Mouse (Mus musculus): ENCODE measurements around the gene Fam193a. TPM values are rescaled to one million over a fixed set of nuclear protein-coding genes. Genes with fewer than 3 reads are reported as not detected.

The Fam193a gene
- total and polyA plus RNA-seq, 3 experiments: 17.4 to 74.9 (median 24.3) TPM

DNA sequence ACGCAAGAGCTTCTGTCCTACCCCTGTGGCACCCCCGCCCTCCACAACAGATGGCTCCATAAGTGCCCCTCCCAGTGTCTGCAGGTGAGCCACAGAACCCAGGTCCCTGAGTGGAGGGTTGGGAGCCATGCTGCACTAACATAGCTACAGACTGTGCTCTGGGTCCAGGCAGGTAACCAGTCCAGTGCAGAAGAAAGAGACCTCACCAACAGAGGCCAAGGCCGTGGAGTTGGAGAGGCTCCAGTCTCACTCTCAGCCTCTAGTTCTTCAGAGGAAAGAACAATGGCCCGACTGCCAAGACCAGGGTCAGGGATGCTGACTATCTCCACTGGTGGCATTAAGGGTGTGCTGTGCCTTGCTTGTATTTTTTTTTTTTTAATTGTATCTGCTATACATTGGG is 91.6 kb downstream of the Fam193a start:
- no peak for ATAC-seq (ENCODE audit: extremely low read depth, insufficient number of reproducible peaks, low FRiP score, poor library complexity, severe bottlenecking)
- Histone ChIP-seq H3K36me3 (replicated peaks) (peaks cover 92% of the 10 kb centered on the region), H3K4me1 (ENCODE audit: insufficient read depth, low read depth, low read length) (peaks cover 4% of the 10 kb centered on the region; the same call in 1 of the 2 replicates), H3K27me3 (ENCODE audit: insufficient read depth, low read length) (no peaks in the 10 kb centered on the region), H3K9me3 (replicated peaks) (no peaks in the 10 kb centered on the region), H3K4me3 (ENCODE audit: low read depth, low read length) (no peak overlapping the region)
- no peak for DNase-seq (ENCODE audit: low spot score)
- TF ChIP-seq GATA2 (IDR thresholded peaks at IDR 0.05; ENCODE audit: borderline replicate concordance, low read depth, low read length): no peak
- TF ChIP-seq TAL1 (conservative IDR thresholded peaks at IDR 0.05; ENCODE audit: low read depth, low read length): no peak
- TF ChIP-seq POLR2AphosphoS5 (IDR thresholded peaks at IDR 0.05; ENCODE audit: insufficient replicate concordance, low read depth, low read length): no peak
- TF ChIP-seq GATA1 (IDR thresholded peaks at IDR 0.05; ENCODE audit: borderline replicate concordance, low read length): no peak
- TF ChIP-seq CTCF (IDR thresholded peaks at IDR 0.05; ENCODE audit: low read depth, low read length): no peak

DNA sequence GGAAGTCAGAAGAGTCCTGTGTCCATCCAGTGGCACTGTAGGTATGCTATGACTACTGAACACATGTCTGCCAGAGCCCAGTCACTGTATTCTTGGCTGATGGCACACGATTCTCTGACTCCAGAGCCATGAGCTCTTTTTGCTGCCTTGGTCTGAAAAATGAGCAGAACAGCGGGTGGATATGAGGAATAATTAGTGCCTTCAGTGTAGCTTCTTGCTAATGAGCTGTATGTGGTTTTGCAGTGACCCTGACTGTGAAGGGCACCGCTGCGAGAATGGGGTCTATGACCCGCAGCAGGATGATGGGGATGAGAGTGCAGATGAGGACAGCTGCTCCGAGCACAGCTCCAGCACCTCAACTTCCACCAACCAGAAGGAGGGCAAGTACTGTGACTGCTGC is 92.1 kb downstream of the Fam193a start:
- peaks cover 9% of the 10 kb centered on the region; the same call in 1 of the 2 replicates for H3K4me1 ChIP-seq (ENCODE audit: insufficient read depth, low read depth, low read length)
- no peak for ATAC-seq (ENCODE audit: extremely low read depth, insufficient number of reproducible peaks, low FRiP score, poor library complexity, severe bottlenecking)
- TF ChIP-seq TAL1 (conservative IDR thresholded peaks at IDR 0.05; ENCODE audit: low read depth, low read length) (no peak), CTCF (IDR thresholded peaks at IDR 0.05; ENCODE audit: low read depth, low read length) (no peak), POLR2AphosphoS5 (IDR thresholded peaks at IDR 0.05; ENCODE audit: insufficient replicate concordance, low read depth, low read length) (no peak), GATA2 (IDR thresholded peaks at IDR 0.05; ENCODE audit: borderline replicate concordance, low read depth, low read length) (no peak), GATA1 (IDR thresholded peaks at IDR 0.05; ENCODE audit: borderline replicate concordance, low read length) (no peak)
- H3K4me3 ChIP-seq (ENCODE audit: low read depth, low read length): no peak overlapping the region
- DNase-seq (ENCODE audit: low spot score): no peak
- H3K27me3 ChIP-seq (ENCODE audit: insufficient read depth, low read length): no peaks in the 10 kb centered on the region
- no peaks in the 10 kb centered on the region for H3K9me3 ChIP-seq (replicated peaks)
- peaks cover 93% of the 10 kb centered on the region for H3K36me3 ChIP-seq (replicated peaks)

DNA sequence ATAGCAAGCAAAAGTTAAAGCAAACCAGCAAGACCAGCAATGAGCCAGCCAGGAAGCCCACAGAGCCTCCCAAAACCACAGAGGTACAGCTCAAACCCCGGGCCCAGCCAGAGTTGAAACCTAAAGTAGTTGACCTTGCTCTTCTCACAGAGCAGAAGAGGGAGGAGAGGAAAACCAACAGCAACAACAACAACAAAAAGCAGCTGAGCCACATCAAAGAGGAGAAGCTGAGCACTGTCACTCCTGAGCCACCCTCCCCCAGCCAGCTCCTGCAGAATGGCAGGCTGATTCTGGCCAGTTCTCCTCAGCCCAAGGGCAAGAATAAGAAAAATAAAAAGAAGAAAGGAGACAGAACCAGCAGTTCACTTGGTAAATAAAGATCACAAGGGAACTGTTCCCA is 96.3 kb downstream of the Fam193a start:
- DNase-seq (ENCODE audit: low spot score): no peak
- Histone ChIP-seq H3K4me3 (ENCODE audit: low read depth, low read length) (no peak overlapping the region), H3K4me1 (ENCODE audit: insufficient read depth, low read depth, low read length) (peaks cover 34% of the 10 kb centered on the region), H3K9me3 (replicated peaks) (no peaks in the 10 kb centered on the region), H3K36me3 (replicated peaks) (peaks cover 72% of the 10 kb centered on the region), H3K27me3 (ENCODE audit: insufficient read depth, low read length) (no peaks in the 10 kb centered on the region)
- ATAC-seq (ENCODE audit: extremely low read depth, insufficient number of reproducible peaks, low FRiP score, poor library complexity, severe bottlenecking): no peak
- TF ChIP-seq TAL1 (conservative IDR thresholded peaks at IDR 0.05; ENCODE audit: low read depth, low read length): no peak
- TF ChIP-seq CTCF (IDR thresholded peaks at IDR 0.05; ENCODE audit: low read depth, low read length): no peak
- TF ChIP-seq POLR2AphosphoS5 (IDR thresholded peaks at IDR 0.05; ENCODE audit: insufficient replicate concordance, low read depth, low read length): no peak
- TF ChIP-seq GATA1 (IDR thresholded peaks at IDR 0.05; ENCODE audit: borderline replicate concordance, low read length): no peak
- no peak for TF ChIP-seq GATA2 (IDR thresholded peaks at IDR 0.05; ENCODE audit: borderline replicate concordance, low read depth, low read length)

DNA sequence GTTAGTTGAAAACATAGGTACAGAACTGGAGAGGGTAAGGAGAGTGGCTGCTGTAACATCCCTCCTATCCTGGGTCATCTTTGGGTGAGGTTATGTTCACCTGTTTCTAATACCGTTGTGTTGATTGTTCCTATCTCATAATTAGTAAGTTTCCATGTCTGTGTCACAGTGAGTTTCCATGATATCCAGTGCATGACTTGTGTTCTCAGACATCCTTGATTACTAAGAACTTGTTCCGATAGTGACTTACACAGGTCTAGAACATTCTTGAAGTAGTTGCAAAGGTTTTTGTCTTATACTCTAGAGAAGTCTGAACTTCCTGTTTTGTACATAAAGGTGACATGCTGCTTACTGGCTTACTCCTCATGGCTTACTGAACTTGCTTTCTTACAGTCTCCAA is 96.9 kb downstream of the Fam193a start:
- Histone ChIP-seq H3K36me3 (replicated peaks) (peaks cover 70% of the 10 kb centered on the region), H3K9me3 (replicated peaks) (no peaks in the 10 kb centered on the region), H3K27me3 (ENCODE audit: insufficient read depth, low read length) (no peaks in the 10 kb centered on the region), H3K4me3 (ENCODE audit: low read depth, low read length) (no peak overlapping the region), H3K4me1 (ENCODE audit: insufficient read depth, low read depth, low read length) (peaks cover 34% of the 10 kb centered on the region)
- TF ChIP-seq GATA1 (IDR thresholded peaks at IDR 0.05; ENCODE audit: borderline replicate concordance, low read length) (no peak), POLR2AphosphoS5 (IDR thresholded peaks at IDR 0.05; ENCODE audit: insufficient replicate concordance, low read depth, low read length) (no peak), GATA2 (IDR thresholded peaks at IDR 0.05; ENCODE audit: borderline replicate concordance, low read depth, low read length) (no peak), CTCF (IDR thresholded peaks at IDR 0.05; ENCODE audit: low read depth, low read length) (no peak), TAL1 (conservative IDR thresholded peaks at IDR 0.05; ENCODE audit: low read depth, low read length) (no peak)
- DNase-seq (ENCODE audit: low spot score) (no peak), ATAC-seq (ENCODE audit: extremely low read depth, insufficient number of reproducible peaks, low FRiP score, poor library complexity, severe bottlenecking) (no peak)

DNA sequence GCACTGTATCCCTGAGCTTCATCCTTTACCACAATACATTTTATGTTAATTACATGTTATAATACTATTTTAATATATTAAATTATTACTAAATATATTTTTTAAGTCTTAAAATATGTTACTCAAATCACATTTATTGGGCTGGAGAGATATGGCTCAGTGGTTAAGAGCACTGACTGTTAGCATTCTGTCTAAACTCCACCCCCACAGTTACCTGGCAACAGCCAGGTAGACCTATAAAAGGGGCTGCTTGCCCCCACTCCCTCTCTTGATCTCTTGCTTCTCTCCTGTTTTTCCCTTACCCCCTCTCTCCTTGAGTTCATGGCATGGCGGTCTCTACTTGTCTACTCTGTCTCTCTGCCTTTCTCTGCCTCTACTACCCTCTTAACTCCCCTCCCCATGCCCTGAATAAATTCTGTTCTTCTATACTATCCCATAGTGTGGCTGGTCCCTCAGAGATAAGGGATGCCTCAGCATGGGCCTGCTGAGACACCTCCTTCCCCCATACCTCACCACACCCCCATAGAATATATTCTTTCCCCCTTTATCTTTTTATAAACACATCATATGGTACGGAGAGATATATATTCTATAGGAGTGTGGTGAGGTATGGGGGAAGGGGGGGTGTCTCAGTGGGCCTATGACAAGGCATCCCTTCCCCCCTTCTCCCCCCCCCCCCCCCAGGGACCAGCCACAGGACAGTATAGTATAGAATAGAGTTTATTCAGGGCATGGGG is 98.5 kb downstream of the Fam193a start:
- TF ChIP-seq TAL1 (conservative IDR thresholded peaks at IDR 0.05; ENCODE audit: low read depth, low read length): peak; percentile 44; the same call in 1 of the 2 replicates
- TF ChIP-seq GATA2 (IDR thresholded peaks at IDR 0.05; ENCODE audit: borderline replicate concordance, low read depth, low read length): no peak
- no peak overlapping the region for H3K4me3 ChIP-seq (ENCODE audit: low read depth, low read length)
- ATAC-seq (ENCODE audit: extremely low read depth, insufficient number of reproducible peaks, low FRiP score, poor library complexity, severe bottlenecking): peak; percentile 49
- no peaks in the 10 kb centered on the region for H3K27me3 ChIP-seq (ENCODE audit: insufficient read depth, low read length)
- no peaks in the 10 kb centered on the region for H3K9me3 ChIP-seq (replicated peaks)
- DNase-seq (ENCODE audit: low spot score): no peak
- H3K4me1 ChIP-seq (ENCODE audit: insufficient read depth, low read depth, low read length): peaks cover 34% of the 10 kb centered on the region
- H3K36me3 ChIP-seq (replicated peaks): peaks cover 67% of the 10 kb centered on the region

DNA sequence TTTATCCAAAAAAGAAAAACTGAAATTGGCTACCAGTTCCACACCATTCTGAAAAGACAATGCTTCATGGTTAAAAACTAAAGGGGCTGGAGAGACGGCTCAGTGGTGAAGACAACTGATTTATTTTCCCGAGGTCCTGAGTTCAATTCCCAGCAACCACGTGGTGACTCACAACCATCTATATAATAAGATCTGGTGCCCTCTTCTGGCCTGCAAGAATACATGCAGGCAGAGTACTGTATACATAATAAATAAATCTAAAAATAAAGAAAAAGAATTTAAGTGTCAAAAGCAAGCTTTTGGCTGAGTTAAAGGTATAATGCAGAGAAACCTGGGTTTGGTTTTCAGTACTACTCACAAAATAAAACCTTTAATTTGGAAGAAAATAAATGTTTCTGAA is 111.2 kb downstream of the Fam193a start:
- DNase-seq (ENCODE audit: low spot score) (no peak), ATAC-seq (ENCODE audit: extremely low read depth, insufficient number of reproducible peaks, low FRiP score, poor library complexity, severe bottlenecking) (no peak)

More for the DNA sequence above, 111.2 kb downstream of the Fam193a start:
- Histone ChIP-seq H3K4me3 (ENCODE audit: low read depth, low read length) (no peak overlapping the region), H3K36me3 (replicated peaks) (peaks cover 73% of the 10 kb centered on the region), H3K9me3 (replicated peaks) (no peaks in the 10 kb centered on the region), H3K4me1 (ENCODE audit: insufficient read depth, low read depth, low read length) (no peaks in the 10 kb centered on the region; the same call in 1 of the 2 replicates), H3K27me3 (ENCODE audit: insufficient read depth, low read length) (no peaks in the 10 kb centered on the region)
- no peak for TF ChIP-seq TAL1 (conservative IDR thresholded peaks at IDR 0.05; ENCODE audit: low read depth, low read length)
- no peak for TF ChIP-seq POLR2AphosphoS5 (IDR thresholded peaks at IDR 0.05; ENCODE audit: insufficient replicate concordance, low read depth, low read length)
- no peak for TF ChIP-seq GATA1 (IDR thresholded peaks at IDR 0.05; ENCODE audit: borderline replicate concordance, low read length)
- TF ChIP-seq CTCF (IDR thresholded peaks at IDR 0.05; ENCODE audit: low read depth, low read length): no peak
- no peak for TF ChIP-seq GATA2 (IDR thresholded peaks at IDR 0.05; ENCODE audit: borderline replicate concordance, low read depth, low read length)

Data from G1E (cell line).